Mouse (Mus musculus): Measurements from ENCODE around the gene Nadsyn1. TPM values are rescaled to one million over a fixed set of nuclear protein-coding genes. Genes with fewer than 3 reads are reported as not detected.

The Nadsyn1 gene
- polyA plus RNA-seq, 1 experiment from 2014 or later, result 5.4 TPM

DNA sequence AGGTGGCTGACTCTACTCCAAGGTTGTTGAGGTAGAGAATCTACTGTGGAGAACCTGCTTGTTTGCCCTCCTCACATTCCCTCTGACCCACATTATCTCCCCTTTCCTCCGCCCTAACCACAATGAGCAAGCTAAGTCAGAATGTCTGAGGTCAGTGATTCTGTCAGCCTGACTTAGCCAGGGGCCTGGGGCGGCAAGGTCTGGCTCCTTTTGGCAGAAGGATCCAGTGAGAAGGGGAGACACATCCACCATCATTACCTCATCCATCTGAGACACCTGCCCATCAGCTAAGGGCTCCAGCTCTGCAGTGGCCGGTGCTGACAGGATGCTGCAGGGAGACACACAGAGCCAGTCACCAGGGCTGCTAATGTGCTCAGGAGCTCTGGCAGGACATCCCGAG lies 23.9 kb downstream of the Nadsyn1 start:
- 89% methylated on average over 4 of the region's 4 CpGs for WGBS
- Histone ChIP-seq H3K9ac (no peak overlapping the region), H3K27me3 (no peaks in the 10 kb centered on the region), H3K9me3 (no peaks in the 10 kb centered on the region), H3K27ac (no peak overlapping the region), H3K4me1 (replicated peaks) (no peaks in the 10 kb centered on the region), H3K36me3 (peaks cover 86% of the 10 kb centered on the region), H3K4me3 (no peak overlapping the region), H3K4me2 (no peak overlapping the region)
- no peak for ATAC-seq (ENCODE audit: low FRiP score)

DNA sequence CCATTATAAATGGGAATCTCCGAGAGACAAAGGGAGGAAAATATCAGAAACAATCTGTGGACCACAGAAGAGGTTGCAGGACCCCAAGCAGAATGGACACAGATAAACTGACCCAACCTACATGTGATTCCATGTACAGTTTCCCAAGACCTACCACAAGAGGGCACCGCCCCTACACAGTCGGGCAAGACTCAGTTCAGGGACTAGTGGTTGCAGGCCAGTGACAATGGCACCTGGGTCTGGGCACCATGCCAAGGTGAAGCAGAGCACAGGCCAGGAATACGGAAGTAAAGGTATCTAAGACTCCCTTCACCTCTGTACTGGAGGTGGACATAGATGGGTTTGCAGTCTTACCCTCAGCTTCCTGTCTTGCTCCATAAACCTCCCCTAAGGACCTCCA lies 29.5 kb downstream of the Nadsyn1 start:
- Histone ChIP-seq H3K4me2 (no peak overlapping the region), H3K9ac (no peak overlapping the region), H3K4me3 (no peak overlapping the region), H3K27ac (no peak overlapping the region), H3K36me3 (peaks cover 30% of the 10 kb centered on the region), H3K27me3 (no peaks in the 10 kb centered on the region), H3K9me3 (no peaks in the 10 kb centered on the region), H3K4me1 (replicated peaks) (no peaks in the 10 kb centered on the region)
- ATAC-seq (ENCODE audit: low FRiP score), result no peak
- WGBS, result 65% methylated on average over 4 of the region's 4 CpGs

DNA sequence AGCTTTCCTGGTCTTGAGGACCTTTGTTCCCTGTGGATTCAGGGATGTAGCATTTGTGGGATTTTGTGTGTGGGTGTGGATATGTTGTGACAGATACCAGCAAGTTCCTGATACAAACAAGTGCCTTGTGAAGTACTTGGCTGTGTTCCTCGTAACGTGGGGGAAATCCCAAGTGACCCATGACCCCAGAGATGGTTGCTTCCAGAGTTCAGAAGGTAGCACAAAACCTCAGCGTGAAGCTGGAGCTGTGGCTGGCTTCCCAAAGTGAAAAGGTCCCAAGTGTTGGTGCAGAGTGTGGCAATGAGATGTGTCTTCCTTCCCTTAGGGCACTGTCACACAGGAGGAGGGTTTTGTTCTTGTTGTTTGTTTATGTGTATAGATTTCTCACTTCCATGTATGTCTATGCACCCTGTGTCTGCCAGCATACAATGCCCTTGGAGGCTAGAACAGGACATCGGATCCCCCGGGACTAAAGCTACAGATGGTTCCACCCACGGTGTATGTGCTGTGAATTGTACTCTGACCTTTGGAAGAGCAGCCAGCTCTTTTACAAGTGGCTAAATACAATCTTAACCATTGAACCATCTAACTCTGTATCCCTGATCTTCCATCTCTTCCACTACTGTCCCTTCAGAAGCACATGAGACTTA lies 30.2 kb downstream of the Nadsyn1 start:
- no peak overlapping the region for H3K27ac ChIP-seq
- no peak for ATAC-seq (ENCODE audit: low FRiP score)
- no peaks in the 10 kb centered on the region for H3K4me1 ChIP-seq (replicated peaks)
- H3K36me3 ChIP-seq, result peaks cover 24% of the 10 kb centered on the region
- no peak overlapping the region for H3K9ac ChIP-seq
- H3K27me3 ChIP-seq, result no peaks in the 10 kb centered on the region
- 81% methylated on average over 6 of the region's 6 CpGs for WGBS
- H3K9me3 ChIP-seq, result no peaks in the 10 kb centered on the region
- H3K4me3 ChIP-seq, result no peak overlapping the region
- no peak overlapping the region for H3K4me2 ChIP-seq

DNA sequence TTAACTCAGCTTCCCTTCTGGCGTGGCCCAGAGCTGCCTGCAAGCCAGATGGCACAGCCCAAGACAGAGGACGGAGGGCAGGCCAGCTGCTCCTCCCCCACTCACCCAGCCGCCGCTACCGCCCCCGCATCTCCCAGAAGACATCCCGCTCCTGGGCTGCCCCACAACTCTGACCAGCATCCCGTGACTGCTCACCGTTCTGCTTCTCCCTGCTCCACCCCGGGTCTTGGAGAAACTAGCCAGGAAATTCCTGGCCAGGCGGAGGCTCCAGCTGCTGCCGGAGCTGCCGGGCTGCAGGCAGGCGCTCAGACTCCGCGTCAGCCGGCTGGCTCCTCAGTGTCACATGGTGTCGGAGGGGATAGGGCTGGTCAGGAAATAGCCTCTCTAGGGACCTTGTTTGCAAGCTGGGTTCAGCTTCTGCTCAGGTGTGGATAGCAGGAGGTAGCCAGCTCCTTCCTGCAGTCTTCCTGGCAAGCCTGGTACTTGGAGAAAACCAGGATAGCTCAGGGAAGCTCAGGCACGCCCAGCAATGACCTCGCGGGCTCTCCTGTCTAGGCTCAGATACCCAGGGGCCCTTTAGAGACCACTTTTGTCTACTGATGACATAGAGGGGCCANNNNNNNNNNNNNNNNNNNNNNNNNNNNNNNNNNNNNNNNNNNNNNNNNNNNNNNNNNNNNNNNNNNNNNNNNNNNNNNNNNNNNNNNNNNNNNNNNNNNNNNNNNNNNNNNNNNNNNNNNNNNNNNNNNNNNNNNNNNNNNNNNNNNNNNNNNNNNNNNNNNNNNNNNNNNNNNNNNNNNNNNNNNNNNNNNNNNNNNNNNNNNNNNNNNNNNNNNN lies 38.4 kb downstream of the Nadsyn1 start, which contains the start of gene Mrgpre:
Gene Mrgpre (minus strand): TSS at position 505 of the 834 bp plus-strand sequence.
- ATAC-seq (ENCODE audit: low FRiP score), result peak; percentile 91
- Histone ChIP-seq H3K4me1 (replicated peaks) (peaks cover 30% of the 10 kb centered on the region), H3K4me3 (peak within 1 kb of the TSS; percentile 47), H3K36me3 (peaks cover 15% of the 10 kb centered on the region), H3K9me3 (no peaks in the 10 kb centered on the region), H3K9ac (peak within 1 kb of the TSS; percentile 78), H3K4me2 (peak within 1 kb of the TSS; percentile 63), H3K27ac (peak within 1 kb of the TSS; percentile 87), H3K27me3 (0 out of 2 replicates have a peak, but pooled peaks cover 5% of the 10 kb centered on the region)
- WGBS, result 1% methylated on average over 21 of the region's 21 CpGs

DNA sequence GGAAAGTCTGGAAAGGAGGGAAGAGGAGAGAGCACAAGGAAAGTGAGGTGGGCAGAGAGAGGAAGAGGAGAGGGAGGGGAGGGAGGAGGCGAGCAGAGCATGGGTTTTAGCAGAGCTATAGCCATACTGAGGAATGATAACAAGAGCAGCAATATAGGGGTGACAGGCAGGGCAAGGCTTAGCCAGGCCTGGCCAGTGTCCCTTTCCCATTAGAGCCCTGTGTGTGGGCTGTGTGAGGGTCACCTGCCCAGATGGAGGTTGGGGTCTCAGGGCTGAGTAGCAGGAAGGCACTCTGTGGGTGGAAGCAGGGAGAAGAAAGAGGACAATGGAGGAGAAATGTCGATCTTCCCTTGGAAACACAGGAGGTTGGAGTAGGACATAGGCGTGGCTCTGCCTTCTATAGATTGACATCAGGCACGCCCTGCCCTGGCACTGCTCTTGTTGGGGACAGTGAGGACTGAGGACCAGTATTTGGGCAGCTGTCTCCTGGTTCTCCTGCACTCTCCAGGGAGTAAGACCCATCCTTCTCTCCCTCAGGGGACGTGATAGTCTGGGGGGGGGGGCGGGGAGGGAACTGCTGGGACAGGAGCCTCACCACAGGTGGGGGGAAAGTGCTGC lies 39.2 kb downstream of the Nadsyn1 start:
- Histone ChIP-seq H3K9ac (peak overlapping the region; percentile 78), H3K4me2 (peak overlapping the region; percentile 63), H3K36me3 (peaks cover 15% of the 10 kb centered on the region), H3K27me3 (0 out of 2 replicates have a peak, but pooled peaks cover 5% of the 10 kb centered on the region), H3K27ac (peak overlapping the region; percentile 87), H3K4me3 (peak overlapping the region; percentile 47), H3K9me3 (no peaks in the 10 kb centered on the region), H3K4me1 (replicated peaks) (peaks cover 30% of the 10 kb centered on the region)
- peak; percentile 76 for ATAC-seq (ENCODE audit: low FRiP score)
- 9% methylated on average over 6 of the region's 6 CpGs for WGBS

DNA sequence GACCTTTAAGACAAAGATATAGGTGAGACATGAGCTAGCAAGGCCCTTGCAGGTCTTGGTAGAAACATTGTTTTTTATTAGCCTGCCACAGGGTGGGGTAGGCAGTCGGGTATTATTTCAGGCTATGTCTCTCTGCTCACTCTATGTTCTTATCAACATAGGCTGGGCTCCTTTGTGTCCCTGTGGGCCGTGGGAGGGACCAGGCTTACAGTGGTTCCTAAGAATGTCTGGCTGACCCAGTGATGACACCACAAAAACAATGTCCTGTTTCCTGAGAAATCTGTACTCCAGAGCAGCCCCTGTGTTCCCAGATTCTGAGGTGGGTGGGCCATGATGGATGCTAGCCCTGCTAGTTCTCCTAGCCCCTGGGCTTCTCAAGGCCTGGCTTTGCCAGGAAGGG lies 45.3 kb downstream of the Nadsyn1 start:
- Histone ChIP-seq H3K4me2 (no peak overlapping the region), H3K4me3 (no peak overlapping the region), H3K9ac (no peak overlapping the region), H3K9me3 (no peaks in the 10 kb centered on the region), H3K36me3 (peaks cover 15% of the 10 kb centered on the region), H3K27me3 (0 out of 2 replicates have a peak, but pooled peaks cover 5% of the 10 kb centered on the region), H3K4me1 (replicated peaks) (0 out of 2 replicates have a peak, but pooled peaks cover under 1% of the 10 kb centered on the region), H3K27ac (no peak overlapping the region)
- ATAC-seq (ENCODE audit: low FRiP score), result no peak
- WGBS, result 79% methylated on average over 2 of the region's 2 CpGs

DNA sequence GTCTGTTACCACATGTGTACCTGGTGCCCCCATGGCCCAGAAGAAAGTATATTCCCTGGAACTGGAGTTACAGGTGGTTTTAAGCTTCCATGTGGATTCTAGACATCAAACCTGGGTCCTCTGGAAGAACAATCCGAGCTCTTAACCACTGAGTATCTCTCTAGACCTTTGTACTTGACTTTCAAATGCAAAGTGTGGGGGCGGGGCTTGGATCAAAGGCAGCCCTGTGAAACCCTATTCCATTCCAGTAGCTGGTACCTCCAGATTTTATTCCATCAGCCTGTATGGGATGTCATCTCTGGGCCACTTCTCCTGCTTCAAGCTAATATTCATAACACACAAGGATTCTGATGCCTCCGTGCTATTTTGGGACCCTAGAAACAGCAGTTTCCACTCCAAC lies 46.5 kb downstream of the Nadsyn1 start:
- Histone ChIP-seq H3K4me1 (replicated peaks) (no peaks in the 10 kb centered on the region), H3K9ac (no peak overlapping the region), H3K4me2 (no peak overlapping the region), H3K36me3 (peaks cover 11% of the 10 kb centered on the region), H3K4me3 (no peak overlapping the region), H3K27me3 (0 out of 2 replicates have a peak, but pooled peaks cover 5% of the 10 kb centered on the region), H3K27ac (no peak overlapping the region), H3K9me3 (no peaks in the 10 kb centered on the region)
- 34% methylated on average over 3 of the region's 3 CpGs for WGBS
- no peak for ATAC-seq (ENCODE audit: low FRiP score)

DNA sequence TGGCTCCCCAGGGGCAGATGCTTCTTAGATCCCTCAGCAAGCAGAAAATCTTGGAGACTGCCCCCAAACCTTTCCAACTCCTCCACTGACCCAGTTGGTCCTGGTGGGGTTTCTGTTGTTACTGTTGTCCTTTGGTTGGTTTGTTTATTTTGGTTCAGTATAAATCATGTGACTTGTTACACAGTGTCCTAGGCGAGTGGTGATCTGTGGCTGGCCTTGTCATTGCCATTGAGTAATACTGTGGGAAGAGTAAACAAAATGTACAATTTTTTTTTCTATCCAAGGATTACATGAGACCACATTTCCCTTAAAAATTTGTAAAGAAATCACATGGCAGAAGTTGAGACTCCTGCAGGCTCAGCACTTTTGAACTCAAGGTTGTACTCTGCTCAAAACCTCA lies 53.2 kb downstream of the Nadsyn1 start:
- H3K4me1 ChIP-seq (replicated peaks), result no peaks in the 10 kb centered on the region
- no peaks in the 10 kb centered on the region for H3K36me3 ChIP-seq
- H3K27ac ChIP-seq, result no peak overlapping the region
- WGBS, result 50% methylated on average over 1 of the region's 1 CpGs
- no peak overlapping the region for H3K9ac ChIP-seq
- no peak for ATAC-seq (ENCODE audit: low FRiP score)
- no peak overlapping the region for H3K4me3 ChIP-seq
- no peaks in the 10 kb centered on the region for H3K9me3 ChIP-seq
- H3K27me3 ChIP-seq, result peaks cover 18% of the 10 kb centered on the region
- no peak overlapping the region for H3K4me2 ChIP-seq

DNA sequence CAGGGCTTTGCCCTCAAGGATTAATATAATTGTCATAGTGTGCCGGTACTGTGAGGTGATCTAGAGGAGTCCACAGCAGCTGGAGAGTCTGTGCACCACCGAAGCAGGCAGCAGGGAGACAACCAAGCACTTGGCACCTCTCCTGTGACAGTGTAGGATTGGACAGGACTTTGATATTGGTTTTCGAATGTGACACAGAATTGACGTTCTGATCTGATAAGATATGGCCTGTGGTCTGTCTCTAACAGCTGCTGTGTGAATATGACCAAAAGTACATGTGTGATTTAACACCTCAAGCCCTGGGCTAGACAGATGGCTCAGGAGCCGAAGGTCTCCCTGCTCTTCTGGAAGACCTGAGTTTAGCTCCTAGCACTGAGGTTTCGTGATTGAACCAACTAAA lies 54.4 kb downstream of the Nadsyn1 start:
- no peak overlapping the region for H3K9ac ChIP-seq
- WGBS, result 85% methylated on average over 6 of the region's 6 CpGs
- ATAC-seq (ENCODE audit: low FRiP score), result no peak

DNA sequence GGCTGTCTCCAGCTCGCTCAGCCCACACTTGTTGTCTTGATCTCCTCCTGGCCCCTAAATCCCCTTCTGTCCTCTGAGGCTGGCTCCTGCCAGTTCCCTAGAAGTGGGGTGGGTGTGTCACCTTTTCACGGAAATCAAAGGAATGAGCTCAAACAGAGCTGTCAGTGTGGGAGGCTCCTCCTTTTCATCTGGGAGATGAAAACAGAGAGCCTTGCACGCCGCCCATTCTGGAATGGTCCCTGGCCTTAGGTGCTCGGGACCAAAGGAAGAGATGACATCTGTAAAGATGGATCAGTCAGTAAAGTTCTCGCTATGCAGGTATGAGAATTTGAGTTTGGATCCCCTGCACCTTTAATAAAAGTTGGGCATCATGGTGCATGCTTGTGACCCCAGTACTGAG lies 55.8 kb downstream of the Nadsyn1 start, which contains the start of gene Mrgprg:
Gene Mrgprg (minus strand): TSS at position 101 of the 400 bp plus-strand sequence.
- Histone ChIP-seq H3K4me3 (no peak within 1 kb of the TSS), H3K36me3 (no peaks in the 10 kb centered on the region), H3K27ac (no peak within 1 kb of the TSS), H3K9ac (no peak within 1 kb of the TSS), H3K27me3 (peaks cover 32% of the 10 kb centered on the region), H3K4me2 (no peak within 1 kb of the TSS), H3K9me3 (no peaks in the 10 kb centered on the region), H3K4me1 (replicated peaks) (no peaks in the 10 kb centered on the region)
- 57% methylated on average over 6 of the region's 6 CpGs for WGBS
- no peak for ATAC-seq (ENCODE audit: low FRiP score)

More for the DNA sequence above, 54.4 kb downstream of the Nadsyn1 start:
- Histone ChIP-seq H3K9me3 (no peaks in the 10 kb centered on the region), H3K27ac (no peak overlapping the region), H3K4me3 (no peak overlapping the region), H3K36me3 (no peaks in the 10 kb centered on the region), H3K27me3 (peaks cover 23% of the 10 kb centered on the region), H3K4me1 (replicated peaks) (no peaks in the 10 kb centered on the region), H3K4me2 (no peak overlapping the region)

DNA sequence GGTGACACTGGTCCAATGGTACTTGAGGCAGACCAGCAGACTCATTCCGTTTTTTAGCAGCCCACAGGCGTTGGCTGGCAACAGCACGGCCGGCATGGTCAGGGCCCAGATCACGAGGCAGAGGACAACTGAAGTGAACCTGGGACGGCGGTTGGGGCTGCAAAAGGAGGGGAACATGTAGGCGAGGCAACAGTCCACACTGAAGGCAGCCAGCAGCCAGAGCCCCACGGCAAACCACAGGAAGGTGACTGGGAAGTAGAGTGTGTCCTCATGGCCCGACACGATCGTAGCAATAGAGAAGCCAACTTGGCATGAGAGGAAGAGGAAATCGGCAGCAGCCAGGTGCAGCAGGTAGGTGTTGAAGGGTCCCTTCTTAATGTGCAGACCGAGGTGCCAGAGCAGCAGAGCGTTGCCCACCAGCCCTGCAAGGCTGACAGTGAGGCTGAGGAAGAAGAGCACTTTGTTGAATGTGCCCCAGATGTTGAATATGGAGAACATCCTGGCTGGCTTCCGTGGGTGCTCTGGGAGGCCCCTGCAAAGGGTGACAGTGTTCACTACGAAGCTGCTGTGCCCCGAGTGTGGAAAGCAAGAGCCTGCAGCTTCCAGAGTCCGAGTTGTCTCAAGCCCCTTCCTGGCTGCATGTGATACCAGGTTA lies 57.6 kb downstream of the Nadsyn1 start:
- no peak overlapping the region for H3K4me3 ChIP-seq
- H3K4me2 ChIP-seq, result no peak overlapping the region
- H3K27me3 ChIP-seq, result peaks cover 32% of the 10 kb centered on the region
- H3K27ac ChIP-seq, result no peak overlapping the region
- 78% methylated on average over 19 of the region's 19 CpGs for WGBS
- ATAC-seq (ENCODE audit: low FRiP score), result no peak
- no peaks in the 10 kb centered on the region for H3K36me3 ChIP-seq
- H3K4me1 ChIP-seq (replicated peaks), result no peaks in the 10 kb centered on the region
- no peak overlapping the region for H3K9ac ChIP-seq
- H3K9me3 ChIP-seq, result no peaks in the 10 kb centered on the region

DNA sequence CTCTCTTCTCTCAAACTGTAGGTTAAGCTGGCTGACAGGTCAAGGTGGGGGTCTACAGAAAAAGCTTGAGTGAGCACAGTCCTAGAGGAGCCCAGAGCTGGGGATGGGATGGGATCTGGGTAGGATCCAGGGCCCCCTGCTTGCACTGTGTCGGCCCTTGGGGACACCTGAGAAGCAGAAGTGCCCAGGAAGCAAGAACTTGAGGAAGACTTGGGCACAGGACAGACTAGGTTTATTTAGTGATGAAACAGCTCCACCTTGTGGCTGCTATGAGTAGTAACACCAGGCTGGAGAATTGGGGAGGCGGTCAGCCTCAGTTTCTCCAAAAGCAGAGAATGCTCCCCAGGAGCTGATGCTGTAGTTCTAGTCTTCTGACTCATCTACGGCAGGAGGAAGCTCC lies 58.9 kb downstream of the Nadsyn1 start:
- H3K4me2 ChIP-seq, result no peak overlapping the region
- H3K4me3 ChIP-seq, result no peak overlapping the region
- no peaks in the 10 kb centered on the region for H3K9me3 ChIP-seq
- 18% methylated on average over 3 of the region's 3 CpGs for WGBS
- no peak for ATAC-seq (ENCODE audit: low FRiP score)
- H3K9ac ChIP-seq, result no peak overlapping the region
- H3K4me1 ChIP-seq (replicated peaks), result no peaks in the 10 kb centered on the region
- no peaks in the 10 kb centered on the region for H3K36me3 ChIP-seq
- H3K27me3 ChIP-seq, result peaks cover 36% of the 10 kb centered on the region
- no peak overlapping the region for H3K27ac ChIP-seq
